Mouse (Mus musculus) MEL (cell line): Measurements from ENCODE around the gene Abhd4.

Source experiments
- BHLHE40 ChIP-seq: IDR thresholded peaks from 2 replicates; pipeline ENCODE4 v1.6.1; 2012; ENCODE audit warnings: low read depth, mild to moderate bottlenecking, inconsistent platforms, low read length, improper control_type of control experiment, borderline replicate concordance
- CTCF ChIP-seq, 3 experiments: IDR thresholded peaks in 2 of 3; conservative IDR thresholded peaks in 1 of 3; 2 replicates each; pipeline ENCODE4 v1.5.1; 2011 to 2012; ENCODE audit warnings: low read length in 3 of 3, low read depth in 2 of 3, mild to moderate bottlenecking in 2 of 3, improper control_type of control experiment in 1 of 3, inconsistent platforms in 1 of 3, mixed read lengths in 1 of 3, moderate library complexity in 1 of 3; ENCODE audit not compliant: control insufficient read depth in 1 of 3, insufficient read depth in 1 of 3, poor library complexity in 1 of 3, severe bottlenecking in 1 of 3
- KAT2A ChIP-seq: conservative IDR thresholded peaks from 2 replicates; pipeline ENCODE4 v1.6.1; 2012; ENCODE audit warnings: low read depth, low read length, improper control_type of control experiment, inconsistent platforms
- SMC3 ChIP-seq: IDR thresholded peaks from 2 replicates; pipeline ENCODE4 v1.6.1; 2011; ENCODE audit warnings: low read depth, low read length, improper control_type of control experiment

DNA sequence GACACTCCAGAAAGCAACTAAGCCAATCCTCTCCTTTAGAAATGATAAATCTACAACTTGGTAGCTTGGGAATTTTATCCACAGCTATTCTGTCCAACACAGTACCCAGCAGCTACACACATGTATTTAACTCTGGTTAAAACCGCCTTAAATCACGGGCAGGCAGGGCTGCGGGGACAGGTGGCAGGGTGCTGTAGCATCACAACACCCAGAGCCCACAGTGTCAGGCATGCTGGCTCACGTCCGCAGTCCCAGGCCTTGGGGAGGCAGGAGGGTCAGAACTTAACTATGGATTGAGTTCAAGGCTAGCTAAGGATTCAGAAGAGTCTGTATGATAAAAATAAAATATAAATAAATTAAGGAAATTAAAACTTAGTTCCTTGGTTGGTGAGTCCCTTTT is 17.1 kb upstream of the Abhd4 start:
- TF ChIP-seq KAT2A (no peak), SMC3 (no peak), CTCF (IDR thresholded peaks at IDR 0.05 in 2 of 3, conservative IDR thresholded peaks at IDR 0.05 in 1 of 3; ENCODE audit: control insufficient read depth in 1 of 3, insufficient read depth in 1 of 3, low read depth in 2 of 3, low read length in 3 of 3, poor library complexity in 1 of 3, severe bottlenecking in 1 of 3) (no peak), BHLHE40 (no peak)
